Mouse (Mus musculus) gastrocnemius, postnatal 10 days (tissue): Measurements from ENCODE around the gene Speg. TPM values are rescaled to one million over a fixed set of nuclear protein-coding genes. Genes with fewer than 3 reads are reported as not detected.

Experiments used
- DNase-seq: peaks from one replicate; pipeline ENCODE4 v3.0.0; 2021; ENCODE audit warnings: mixed read lengths
- total RNA-seq, 2 experiments: library from RNA; stranded (reverse); gene quantifications; 2 replicates each; pipeline ENCODE4 v1.2.3; 2021

The Speg gene
- total RNA-seq, 2 experiments from 2014 or later, result 196 to 209 TPM

DNA sequence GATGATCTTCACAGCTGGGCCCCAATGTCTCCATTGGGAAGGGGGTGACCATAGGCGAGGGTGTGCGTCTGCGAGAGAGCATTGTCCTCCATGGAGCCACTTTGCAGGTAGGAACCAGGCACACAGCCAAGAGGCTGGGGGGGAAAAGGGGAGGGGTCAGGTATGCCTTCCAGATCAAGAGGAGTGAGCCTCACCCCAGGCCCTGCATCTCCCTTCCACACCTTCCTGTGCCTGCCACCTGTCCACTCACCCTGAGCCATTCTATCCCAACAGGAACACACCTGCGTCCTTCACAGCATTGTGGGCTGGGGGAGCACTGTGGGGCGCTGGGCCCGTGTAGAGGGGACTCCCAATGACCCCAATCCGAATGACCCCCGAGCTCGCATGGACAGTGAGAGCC, 67.1 kb downstream of the Speg start:
- no peak for DNase-seq

DNA sequence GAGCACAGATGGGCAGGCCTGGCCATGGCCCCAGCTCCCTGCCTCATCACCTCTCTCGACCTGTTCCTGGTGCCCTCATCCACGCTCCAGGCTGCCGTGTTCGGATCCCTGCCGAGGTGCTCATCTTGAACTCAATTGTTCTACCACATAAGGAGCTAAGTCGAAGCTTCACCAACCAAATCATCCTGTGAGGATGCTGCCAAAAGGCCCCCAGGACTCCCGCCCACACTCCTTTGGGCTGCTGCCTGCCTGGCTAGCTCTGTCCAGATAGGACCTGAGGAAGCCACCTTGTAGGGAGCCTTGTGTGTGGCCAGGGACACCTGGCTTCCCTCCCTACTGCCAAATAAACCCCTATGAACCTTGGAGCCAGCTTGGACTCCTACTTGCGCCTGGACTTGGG, 67.7 kb downstream of the Speg start:
- no peak for DNase-seq

GRCm38 (mm10) chr1:75443247-75444024, 68.3 kb downstream of the Speg start:
- no peak for DNase-seq

- no peak for DNase-seq
Measured at GRCm38 (mm10) chr1:75444208-75444607, 69.1 kb downstream of the Speg start.

GRCm38 (mm10) chr1:75445141-75445701, 70.1 kb downstream of the Speg start:
- DNase-seq, result no peak

DNA sequence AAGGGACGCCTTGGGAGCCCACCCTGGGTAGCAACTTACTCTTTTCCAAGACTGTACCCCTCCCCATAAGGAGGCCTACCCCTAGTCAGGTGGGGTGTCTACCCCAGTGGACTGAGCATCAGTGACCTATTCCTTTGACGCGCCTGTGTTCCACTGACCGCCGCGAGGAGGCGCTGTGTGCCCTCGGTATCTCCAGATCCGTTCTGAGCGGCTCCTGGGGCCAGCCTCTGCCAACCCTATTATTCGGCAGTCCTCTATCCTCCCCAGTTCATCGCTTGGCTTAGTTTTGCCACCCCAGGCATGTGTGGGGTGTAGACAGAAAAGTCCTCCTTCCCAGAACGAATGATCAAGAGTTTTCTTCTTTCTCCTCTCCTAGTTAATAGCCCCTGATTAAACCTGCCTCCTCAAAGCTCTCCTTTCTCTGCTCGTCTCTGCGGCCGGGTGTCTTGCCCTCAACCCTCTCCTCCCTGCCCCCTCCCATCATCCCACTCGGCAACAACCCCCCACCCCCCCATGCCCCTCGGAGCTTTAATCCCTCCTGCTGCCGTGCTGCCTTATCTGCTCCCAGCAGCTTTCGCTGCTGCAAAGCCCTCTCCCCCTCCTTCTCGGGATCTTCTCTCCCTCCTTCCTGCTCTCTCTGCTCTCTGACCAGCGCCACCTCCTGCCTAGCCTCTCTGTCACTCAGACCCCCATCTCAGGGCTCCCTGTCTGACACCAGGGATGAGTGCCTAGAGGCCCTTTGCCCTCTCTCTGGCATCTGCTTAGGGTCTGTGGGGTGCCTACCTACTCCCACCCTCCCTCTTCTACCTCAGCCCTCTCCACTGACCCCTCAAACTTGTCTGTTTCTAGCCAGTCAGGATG, 70.9 kb downstream of the Speg start:
- DNase-seq, result peak; percentile 86

GRCm38 (mm10) chr1:75446656-75447055, 71.6 kb downstream of the Speg start:
- DNase-seq, result no peak

- no peak for DNase-seq
Measured at GRCm38 (mm10) chr1:75447265-75448051, 72.4 kb downstream of the Speg start.

- DNase-seq, result no peak
Measured at GRCm38 (mm10) chr1:75448052-75448431, 72.9 kb downstream of the Speg start.

DNA sequence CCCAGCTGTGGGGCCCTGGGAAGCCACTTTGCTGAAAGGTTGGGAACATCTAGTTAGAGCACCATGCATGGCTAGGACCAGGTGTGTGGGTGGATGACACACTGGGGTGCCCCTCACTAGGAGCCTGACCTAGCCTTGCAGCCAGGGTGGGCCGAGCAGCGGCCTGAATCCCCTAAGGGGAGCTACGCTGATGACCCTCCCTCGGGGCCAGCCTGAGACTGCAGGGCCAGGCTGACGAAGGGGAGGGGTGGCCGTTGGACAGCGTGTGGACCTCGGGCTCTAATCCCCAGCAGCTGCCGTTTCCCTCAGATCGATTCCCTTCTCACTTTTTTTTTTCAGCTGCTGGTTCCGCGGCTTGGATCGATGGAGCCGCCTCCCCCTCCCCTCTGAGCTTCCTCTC, 73.8 kb downstream of the Speg start:
- DNase-seq, result no peak

- no peak for DNase-seq
Measured at GRCm38 (mm10) chr1:75449377-75450135, 74.5 kb downstream of the Speg start.

DNA sequence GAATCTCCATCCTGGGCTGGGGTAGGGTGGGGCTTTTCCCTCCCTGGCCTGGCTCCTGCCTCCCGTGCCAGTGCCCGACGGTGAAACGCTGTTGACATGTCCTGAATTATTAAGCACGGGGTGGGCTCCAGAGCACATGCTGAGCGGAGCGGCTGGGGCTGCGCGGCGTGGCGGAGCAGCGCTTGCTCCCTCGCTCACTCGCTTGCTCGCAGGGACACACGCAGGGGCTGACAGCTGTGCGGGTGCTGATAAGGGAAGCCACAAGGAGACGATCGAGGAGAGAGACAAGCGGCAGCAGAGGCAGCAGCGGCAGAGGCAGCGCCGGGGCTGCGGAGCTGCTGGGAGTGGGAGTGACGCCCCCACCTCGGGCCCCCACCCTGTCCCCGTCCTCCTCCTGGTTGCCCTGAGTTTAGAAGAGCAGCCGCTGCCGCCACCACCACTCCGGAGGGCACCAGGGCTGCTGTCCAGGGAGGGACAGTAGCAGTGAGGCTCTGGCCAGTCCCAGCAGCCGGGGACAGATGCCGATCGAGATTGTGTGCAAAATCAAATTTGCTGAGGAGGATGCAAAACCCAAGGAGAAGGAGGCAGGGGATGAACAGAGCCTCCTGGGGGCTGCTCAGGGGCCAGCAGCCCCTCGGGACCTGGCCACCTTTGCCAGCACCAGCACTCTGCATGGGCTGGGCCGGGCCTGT, 75.4 kb downstream of the Speg start, which contains the start of gene Asic4:
Gene Asic4 (plus strand): TSS at position 123 of the 692 bp plus-strand sequence.
- no peak for DNase-seq

GRCm38 (mm10) chr1:75451900-75452299, 76.8 kb downstream of the Speg start:
- DNase-seq, result no peak

- no peak for DNase-seq
Measured at GRCm38 (mm10) chr1:75455433-75455832, 80.3 kb downstream of the Speg start.

GRCm38 (mm10) chr1:75455948-75456347, 80.9 kb downstream of the Speg start:
- no peak for DNase-seq

DNA sequence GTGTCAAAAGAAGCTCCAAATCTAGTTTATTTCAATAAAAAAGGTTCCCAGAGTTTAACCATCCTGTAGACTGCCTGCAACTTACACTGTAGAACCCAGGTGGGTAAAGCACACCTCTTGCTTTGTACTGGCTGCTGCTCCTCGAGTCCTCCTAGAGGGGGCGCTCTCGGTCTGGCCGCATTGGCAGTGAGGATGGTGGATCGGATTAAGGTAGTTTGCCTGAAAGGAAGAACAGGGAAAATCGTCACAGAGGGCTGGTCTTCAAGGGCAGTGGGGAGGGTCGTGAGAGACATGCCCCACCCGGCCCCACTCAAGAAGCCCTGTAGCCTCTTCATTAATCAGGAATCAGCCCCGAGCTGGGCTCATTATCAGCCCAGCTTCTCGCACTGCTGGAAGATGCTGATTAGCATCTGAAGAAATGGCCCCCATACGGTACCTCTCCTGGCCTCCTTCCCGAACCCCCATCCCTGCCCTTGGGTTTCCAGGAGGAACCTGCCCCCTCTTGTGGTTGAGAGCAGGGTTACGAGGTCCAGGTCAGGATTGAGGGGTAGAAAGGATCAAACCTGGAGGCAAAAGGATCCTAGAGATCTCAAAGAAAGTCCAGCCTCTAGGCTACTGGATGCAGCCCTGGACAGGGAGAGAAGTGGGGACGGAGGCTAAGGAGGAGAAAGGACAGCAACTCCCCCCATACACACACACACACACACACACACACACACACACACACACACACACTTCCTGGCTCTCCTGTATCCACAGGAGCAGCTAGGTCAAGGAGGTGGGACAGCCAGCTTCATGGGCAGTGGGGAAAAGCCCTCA, 81.9 kb downstream of the Speg start:
- no peak for DNase-seq

DNA sequence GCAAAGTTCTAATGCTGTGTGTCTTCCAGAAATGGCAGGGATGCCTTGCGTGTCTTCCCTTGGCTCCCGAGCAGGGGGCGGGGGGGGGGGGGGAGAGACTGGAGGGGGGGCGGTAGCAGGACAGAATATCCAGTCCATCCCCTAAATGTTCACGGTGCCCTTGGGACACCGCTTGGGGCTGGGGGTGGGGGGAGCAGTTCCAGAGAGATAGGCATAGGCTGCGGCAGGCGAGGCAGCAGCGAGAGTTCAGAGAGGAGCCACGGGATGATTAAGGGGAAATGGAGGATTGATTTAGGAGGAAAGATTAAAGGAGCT, 82.6 kb downstream of the Speg start:
- DNase-seq, result no peak

GRCm38 (mm10) chr1:75458025-75458788, 83.1 kb downstream of the Speg start:
- DNase-seq, result no peak
